Mouse (Mus musculus) urinary bladder, adult 2 months (tissue): Measurements from ENCODE around the gene B3galnt1. TPM values are rescaled to one million over a fixed set of nuclear protein-coding genes. Genes with fewer than 3 reads are reported as not detected.

ENCODE experiments used
- polyA plus RNA-seq: library from polyadenylated mRNA; depleted of rRNA; stranded (reverse); fragments of >200 nt; gene quantifications from 2 replicates; pipeline ENCODE4 v1.2.3, GENCODE M21; 2012; rRNA removed

Gene B3galnt1
- polyA plus RNA-seq, 1 experiment: 20.9 TPM

Other genes starting within 250 kb of the B3galnt1 start
- gene Nmd3, start 123.0 kb upstream of the B3galnt1 start, polyA plus RNA-seq: 29.4 and 35.5 TPM in 2 replicates